Mouse (Mus musculus) lung, postnatal 25 days (tissue): ENCODE results near the gene Rnf157.
A peak's percentile ranks its signal among the peaks of the same experiment; 100 is the strongest.

Source experiments
- DNase-seq: peaks from one replicate; pipeline ENCODE4 v3.0.0; 2022; ENCODE audit warnings: low spot score

Rnf157 gene

DNA sequence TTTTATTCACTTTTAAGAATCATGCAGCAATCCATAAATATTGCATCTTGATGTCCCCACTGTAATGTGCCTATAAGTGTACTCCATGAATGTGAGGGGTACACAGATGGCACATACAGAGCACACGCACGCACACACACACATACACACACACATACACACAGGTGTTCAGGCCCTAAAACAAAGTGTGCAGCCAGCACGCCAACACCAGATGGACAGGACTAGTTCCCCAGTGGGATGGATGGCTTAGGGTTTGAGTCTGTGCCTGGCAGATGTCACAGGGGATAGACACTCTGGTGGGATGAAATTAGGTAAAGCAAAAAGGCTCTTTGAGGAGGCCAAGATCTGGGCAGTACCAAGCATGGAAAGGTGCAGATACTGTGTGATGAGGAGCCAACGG is 76.4 kb downstream of the Rnf157 start:
- no peak for DNase-seq

DNA sequence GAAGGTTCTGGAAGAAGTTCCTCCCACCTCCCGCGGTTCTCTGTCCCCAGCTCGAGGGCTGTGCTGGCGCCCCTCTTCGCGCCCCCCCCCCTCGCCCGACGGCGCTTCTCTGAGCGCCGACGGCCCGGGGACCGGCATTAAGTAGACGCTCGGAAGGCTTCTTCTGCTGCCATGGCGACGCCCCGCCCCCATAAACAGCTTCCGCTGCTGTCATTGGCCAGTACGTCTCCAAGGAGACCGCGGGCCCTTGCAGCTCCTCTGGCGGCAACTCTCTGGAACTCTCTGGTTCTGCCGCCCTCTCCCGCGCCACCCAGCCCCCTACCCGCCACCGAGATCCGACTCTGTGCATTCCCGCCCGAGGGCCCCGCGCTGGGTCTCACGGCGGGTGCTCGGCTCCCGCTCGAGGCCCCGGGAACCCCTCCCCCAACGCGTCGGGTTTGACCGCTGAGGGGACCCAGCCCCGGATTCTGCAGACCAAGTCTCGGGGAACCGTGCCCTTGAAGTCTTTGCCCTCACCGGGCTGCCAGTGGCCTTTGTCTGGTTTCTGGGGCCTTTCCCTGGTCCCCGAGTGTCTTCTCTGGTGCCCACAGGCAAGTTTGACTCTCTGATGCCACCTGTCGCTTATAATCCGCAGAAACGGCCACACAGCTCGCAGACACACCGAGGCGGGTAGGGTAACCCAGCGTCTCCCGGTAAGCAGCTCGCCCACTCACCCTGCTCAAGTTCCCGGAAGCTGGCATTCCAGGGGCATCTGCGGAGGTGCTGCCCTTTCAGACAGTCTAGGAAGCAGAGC is 77.4 kb downstream of the Rnf157 start, which contains the start of gene Foxj1:
TSS of gene Foxj1 (minus strand) at position 156 of the 793 bp plus-strand sequence.
- DNase-seq, result peak; percentile 95

DNA sequence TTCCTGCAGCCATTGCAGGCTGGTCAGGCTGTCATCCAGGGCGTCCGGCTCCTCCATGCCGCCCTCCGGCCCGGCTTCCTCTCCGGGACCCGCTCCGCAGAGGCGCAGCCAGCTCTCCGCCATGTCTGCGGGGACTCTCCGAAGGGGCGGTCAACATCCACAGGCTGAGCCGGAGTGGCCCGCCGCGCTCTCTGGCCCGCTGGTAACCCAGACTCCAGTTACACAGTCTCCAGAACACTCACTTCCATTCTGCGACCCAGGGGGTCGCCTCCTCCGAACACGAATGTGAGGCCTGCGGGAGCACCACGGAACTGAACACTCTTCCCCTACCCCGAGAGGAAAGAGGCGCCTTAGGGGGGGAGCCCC is 78.4 kb downstream of the Rnf157 start:
- no peak for DNase-seq

DNA sequence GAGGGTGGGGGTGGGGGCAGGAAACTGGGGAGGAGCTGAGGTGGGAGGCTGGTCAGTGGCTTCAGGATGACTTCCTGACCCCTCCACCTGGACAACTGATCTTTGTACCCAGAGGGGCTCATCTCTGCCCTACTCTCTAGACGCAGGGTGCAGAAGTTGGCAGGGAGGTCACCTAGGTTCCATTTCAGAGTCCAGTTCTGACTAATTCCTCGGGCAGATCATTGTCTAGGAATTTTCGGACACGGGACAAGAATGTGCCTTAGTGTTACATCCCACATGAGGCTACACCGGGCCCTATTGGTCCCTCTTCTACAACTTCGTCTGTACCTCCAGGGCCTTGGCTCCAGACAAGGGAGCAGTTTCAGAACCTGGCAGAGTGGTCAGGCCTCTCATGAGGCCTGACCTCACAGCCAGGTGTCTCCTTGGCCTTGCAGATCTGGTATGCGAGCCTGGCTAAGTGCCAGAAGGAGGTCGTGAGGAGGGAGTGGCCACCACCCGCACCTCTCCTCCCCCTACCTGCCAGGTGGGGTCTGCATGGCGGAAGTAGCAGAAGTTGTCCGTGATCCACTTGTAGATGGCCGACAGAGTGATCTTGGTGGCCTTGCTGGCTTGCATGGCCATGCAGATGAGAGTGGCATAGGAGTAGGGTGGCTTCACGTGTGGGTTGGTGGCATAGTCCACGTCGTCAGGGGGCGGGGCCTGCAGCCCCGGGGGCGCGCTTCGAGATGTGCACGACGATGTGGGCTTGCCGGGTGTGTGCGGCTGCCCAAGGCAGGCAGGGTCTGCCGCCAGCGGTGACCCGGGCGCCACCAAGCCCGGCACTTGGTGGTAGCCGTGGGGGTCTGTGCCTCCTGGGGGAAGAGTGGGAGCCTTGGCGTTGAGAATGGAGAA is 79.1 kb downstream of the Rnf157 start:
- no peak for DNase-seq

GRCm38 (mm10) chr11:116332983-116333270 is 79.9 kb downstream of the Rnf157 start:
- no peak for DNase-seq

GRCm38 (mm10) chr11:116332232-116332982 is 80.4 kb downstream of the Rnf157 start:
- no peak for DNase-seq

DNA sequence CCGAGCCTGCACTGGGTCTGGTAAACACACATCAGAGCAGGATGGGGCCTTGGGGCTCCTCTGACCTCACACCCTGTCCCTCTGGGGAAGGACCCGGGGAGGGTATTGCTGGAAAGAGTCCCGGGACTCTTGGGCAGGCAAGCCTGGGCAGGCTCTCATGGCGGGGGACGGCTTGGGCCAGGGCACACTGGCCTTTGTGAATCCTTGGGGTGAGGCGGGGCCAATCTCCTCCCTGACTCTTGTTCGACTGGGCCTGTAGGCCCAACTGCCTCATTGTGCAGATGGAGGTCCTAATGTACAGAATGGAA is 82.7 kb downstream of the Rnf157 start:
- DNase-seq, result no peak

DNA sequence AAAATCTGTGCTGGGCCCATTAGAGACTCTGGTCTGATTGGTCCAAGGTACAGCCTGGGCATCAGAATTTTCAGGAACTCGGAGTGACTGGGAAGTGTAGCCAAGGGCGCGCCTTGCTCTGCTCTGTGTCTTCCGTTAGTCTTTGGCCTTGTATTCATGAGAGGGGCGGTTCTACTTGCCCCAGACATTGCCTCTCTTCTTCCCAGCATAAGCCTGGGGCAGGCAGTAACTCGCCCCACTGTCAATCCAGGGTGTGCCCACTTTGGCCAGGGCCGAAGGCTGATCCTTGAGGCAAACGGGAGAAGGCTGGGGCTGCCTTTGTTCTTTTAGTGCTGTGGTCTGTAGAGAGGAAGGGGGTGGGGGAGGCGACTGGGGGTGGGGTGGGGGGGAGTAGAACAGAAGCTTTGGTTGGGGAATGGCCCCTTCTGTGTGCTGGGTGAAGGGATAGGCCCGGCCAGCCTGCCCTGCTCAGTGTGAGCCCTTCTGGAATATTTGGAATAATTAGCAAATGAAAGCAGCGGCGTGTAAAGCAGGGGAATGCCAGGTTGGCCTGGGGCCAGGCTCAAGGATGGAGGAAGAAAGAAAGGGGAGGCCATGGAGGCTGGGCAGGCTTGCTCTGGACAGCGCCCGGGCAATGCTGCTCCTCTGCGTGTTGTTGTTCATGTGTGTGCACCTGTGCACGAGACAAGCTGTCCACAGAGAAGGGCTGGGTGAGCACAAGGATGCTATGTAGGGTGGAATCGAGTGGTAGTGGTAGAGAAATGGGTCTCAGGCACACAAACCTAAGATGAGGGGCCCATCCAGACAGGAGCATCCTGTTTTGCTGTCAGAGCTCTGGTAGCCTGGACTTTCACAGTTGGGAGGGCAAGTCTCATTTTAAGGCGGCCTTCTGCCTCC is 83.3 kb downstream of the Rnf157 start:
- peak; percentile 28 for DNase-seq

DNA sequence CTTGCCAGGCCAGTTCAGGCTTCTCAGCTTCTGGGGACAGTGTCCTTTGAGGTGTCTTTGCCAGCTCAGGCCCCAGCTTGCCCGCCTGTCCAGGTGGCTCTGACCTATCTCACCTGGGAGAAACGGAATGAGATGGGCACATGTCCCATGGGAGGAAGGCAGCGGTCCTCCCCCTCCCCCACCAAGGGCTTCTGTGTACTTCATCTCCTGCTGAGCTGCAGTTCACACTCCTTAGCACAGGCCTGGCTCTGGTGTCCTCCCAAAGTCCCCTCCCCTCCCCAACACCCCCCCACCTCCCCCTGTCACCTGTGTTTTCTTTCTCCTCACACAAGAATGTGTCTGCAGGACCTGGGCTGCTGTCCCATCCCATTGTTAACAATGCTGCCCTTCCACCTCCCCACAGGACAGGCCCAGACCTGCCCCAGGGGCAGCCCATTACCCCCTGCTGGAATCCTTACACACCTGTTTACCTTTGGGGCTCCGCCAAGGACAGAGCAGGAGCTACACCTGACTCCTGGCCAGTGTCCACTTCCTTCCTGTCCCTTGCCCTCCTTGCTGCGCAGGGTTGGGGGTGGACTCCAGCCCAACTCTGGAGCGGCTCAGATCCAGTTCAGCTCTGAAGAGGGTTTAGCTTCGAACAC is 85.7 kb downstream of the Rnf157 start:
- no peak for DNase-seq

GRCm38 (mm10) chr11:116318719-116319659 is 93.8 kb downstream of the Rnf157 start:
- peak; percentile 76 for DNase-seq

GRCm38 (mm10) chr11:116312359-116312758 is 100.5 kb downstream of the Rnf157 start:
- no peak for DNase-seq

GRCm38 (mm10) chr11:116311169-116311568 is 101.7 kb downstream of the Rnf157 start:
- DNase-seq, result no peak

DNA sequence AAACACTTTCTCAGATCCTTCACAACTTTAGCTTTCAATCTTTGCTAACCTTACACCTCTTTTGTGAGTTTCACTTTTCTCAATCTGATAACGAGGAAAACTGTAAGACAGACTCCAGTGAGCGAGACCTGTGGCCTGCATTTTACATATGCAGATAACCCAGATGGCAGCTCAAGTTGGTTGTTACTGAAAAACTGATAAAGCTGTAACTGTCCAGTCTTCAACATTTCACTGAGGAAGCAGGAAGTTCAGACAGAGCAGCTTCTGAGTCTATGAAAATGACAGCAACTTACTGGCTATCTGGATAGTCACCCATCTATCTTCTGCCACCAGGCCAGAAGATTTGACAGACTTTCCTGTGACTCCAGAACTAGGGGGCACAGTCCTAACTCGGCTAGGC is 103.2 kb downstream of the Rnf157 start:
- no peak for DNase-seq

GRCm38 (mm10) chr11:116307762-116308531 is 104.9 kb downstream of the Rnf157 start:
- DNase-seq, result no peak

DNA sequence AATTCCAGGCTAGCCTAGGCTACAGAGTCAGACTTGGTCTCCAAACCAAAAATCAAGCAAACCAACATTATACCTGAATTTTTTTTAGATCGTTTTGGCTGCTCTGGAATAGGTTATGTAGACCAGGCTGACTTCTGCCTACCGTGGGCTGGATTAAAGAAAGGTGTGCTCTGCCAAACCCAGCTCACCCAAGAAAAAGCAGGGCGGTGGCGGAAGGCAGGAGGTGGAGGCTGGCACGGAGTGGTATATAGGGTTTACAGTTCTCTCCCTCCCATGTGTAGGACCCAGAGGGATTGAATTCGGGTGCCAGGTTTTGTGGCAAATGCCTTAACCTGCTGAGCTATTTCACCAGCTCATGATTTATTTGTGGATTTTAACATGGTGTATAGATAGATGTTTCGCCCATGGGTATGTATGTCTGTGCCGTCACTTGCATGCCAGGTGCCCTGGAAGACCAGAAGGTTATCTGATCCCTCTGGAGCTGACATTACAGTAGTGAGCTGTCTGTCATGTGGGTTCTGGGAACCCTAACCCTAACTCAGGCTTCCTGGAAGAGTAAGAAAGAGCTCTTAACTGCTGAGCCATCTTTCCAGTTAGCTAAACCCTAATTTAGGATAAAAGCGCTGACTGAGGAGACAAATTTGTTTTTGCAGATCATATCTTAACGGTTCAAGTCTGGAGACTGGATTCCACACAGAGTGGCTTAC is 105.7 kb downstream of the Rnf157 start, which contains the start of gene Exoc7:
TSS of gene Exoc7 (minus strand) at position 215 of the 707 bp plus-strand sequence.
- DNase-seq, result no peak

DNA sequence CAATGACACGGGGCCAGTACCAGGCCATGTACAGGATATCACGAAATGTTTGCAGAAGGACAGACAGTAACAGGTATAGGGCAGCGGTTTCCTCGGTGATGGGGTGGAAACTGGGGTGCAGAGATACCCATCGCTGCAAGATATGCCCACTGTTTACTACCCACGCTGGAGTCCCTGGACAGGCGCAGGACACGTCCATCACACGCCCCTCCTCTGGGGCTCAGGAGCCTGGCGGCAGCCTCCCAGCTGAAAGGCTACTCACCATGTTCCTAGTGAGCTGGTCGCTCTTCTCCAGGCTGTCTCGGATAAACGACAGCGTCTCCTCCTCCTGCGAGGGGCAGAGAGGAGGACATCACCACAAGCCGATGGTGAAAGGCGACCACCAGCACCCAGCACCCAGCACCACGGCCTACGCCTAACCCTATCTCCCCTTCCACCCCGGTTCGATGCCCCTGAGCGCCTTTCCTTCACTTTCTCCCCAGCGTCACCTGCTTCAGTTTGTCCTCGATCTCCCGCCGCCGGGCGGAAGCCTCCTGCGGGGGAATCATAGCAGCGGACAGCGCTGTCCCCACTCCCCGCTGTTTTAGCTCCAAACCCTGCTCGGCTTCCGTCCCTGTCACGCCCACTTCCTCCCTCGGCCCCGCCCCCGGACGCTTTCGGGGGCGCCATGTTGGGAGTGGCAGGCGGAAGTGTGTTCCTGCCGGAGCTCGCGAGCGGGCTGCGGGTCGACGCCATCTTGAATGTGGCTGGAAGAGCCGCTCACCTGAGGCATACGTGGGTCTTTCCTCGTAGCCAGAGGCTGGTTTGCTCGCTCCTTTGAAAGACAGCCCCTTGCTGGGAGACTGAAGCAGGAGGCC is 106.5 kb downstream of the Rnf157 start:
- DNase-seq, result peak; percentile 91

DNA sequence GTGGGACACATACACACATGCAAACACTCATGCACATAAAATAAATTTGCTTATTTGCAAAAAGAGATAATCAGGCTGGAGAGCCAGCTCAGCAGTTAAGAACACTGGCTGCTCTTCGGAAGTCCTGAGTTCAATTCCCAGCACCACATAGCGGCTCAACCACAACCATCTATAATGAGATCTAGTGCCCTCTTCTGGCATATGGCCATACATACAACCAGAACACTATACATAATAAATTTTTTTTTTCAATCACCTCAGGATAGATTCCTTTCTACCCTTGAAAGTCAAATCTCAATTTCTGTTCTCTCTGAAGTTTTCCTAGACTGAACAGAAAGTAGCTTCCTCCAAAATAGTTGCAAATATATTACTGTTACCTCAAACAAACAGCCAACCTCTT is 107.4 kb downstream of the Rnf157 start:
- DNase-seq, result no peak

- no peak for DNase-seq
Observed at GRCm38 (mm10) chr11:116298621-116299020, 114.2 kb downstream of the Rnf157 start.
